Mouse (Mus musculus) liver, postnatal 0 days (tissue): ENCODE results near the gene Pagr1b.

ENCODE experiments used
- CTCF ChIP-seq: sonication (generic); IDR thresholded peaks from 2 replicates; pipeline ENCODE4 v1.5.1; 2016; ENCODE audit warnings: antibody characterized with exemption, low read depth
- EP300 ChIP-seq: IDR thresholded peaks from 2 replicates; pipeline ENCODE4 v1.6.1; 2016; ENCODE audit warnings: antibody characterized with exemption, low read depth, mild to moderate bottlenecking

GRCm38 (mm10) chr7:127020031-127020430, 3.7 kb upstream of the Pagr1b start:
- TF ChIP-seq CTCF = no peak
- no peak for TF ChIP-seq EP300
